Mouse (Mus musculus): ENCODE measurements around the gene Pip4k2b. TPM values are rescaled to one million over a fixed set of nuclear protein-coding genes. Genes with fewer than 3 reads are reported as not detected.

The Pip4k2b gene
- polyA plus RNA-seq, 1 experiment from 2014 or later: 1.2 TPM

GRCm38 (mm10) chr11:97677381-97677780, 67.1 kb downstream of the Pip4k2b start:
- Histone ChIP-seq H3K4me1 (ENCODE audit: control insufficient read depth, insufficient read depth, low read length) (peaks cover 7% of the 10 kb centered on the region), H3K27me3 (ENCODE audit: control insufficient read depth, insufficient read depth, low read length) (no peaks in the 10 kb centered on the region), H3K4me2 (no peak overlapping the region), H3K9ac (ENCODE audit: low read depth, low read length) (no peak overlapping the region), H3K4me3 (ENCODE audit: low read depth, low read length) (no peak overlapping the region), H3K9me3 (replicated peaks; ENCODE audit: control insufficient read depth, low read length) (no peaks in the 10 kb centered on the region), H3K27ac (ENCODE audit: low read depth, low read length) (no peak overlapping the region), H3K36me3 (ENCODE audit: control insufficient read depth, insufficient read depth, low read length) (peaks cover 51% of the 10 kb centered on the region)
- WGBS (ENCODE audit: insufficient replicate concordance): 79% methylated on average over 15 of the region's 15 CpGs
- ATAC-seq (replicated peaks; ENCODE audit: insufficient number of reproducible peaks, low FRiP score, low TSS enrichment): no peak

DNA sequence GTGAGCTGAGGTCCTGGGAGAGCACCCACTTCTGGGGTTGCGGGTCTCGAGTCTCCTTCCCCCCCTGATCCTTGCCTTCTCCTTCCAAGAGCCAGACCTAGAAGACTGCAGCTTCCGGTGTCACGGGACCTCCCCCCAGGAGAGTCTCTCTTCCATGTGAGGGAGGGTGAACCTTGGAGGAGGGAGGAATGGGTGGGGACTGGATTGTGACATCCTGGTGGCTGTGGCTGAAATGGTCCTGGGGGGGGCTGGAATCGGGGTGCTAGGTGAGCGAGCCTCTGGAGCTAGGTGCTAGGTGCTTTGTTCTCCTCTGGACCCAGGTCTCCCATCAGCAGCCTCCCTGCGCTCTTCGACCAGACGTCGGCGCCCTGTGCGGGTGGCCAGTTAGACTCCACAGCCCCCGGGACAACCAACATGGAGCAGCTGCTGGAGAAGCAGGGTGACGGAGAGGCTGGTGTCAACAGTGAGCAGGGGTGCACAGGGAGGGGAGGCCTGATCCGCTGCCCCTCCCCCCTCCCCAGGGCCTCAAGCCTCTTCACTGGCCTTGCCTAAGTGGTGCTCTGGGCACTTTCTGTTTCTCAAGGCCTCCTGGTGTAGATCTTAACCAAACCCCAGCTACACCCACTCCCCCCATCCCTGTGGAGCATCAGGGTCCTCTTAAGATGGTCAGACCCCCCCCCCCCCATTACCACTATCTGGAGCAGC, 68.3 kb downstream of the Pip4k2b start:
- Histone ChIP-seq H3K4me2 (no peak overlapping the region), H3K4me1 (ENCODE audit: control insufficient read depth, insufficient read depth, low read length) (peaks cover 4% of the 10 kb centered on the region), H3K27ac (ENCODE audit: low read depth, low read length) (no peak overlapping the region), H3K27me3 (ENCODE audit: control insufficient read depth, insufficient read depth, low read length) (no peaks in the 10 kb centered on the region), H3K36me3 (ENCODE audit: control insufficient read depth, insufficient read depth, low read length) (peaks cover 53% of the 10 kb centered on the region), H3K9me3 (replicated peaks; ENCODE audit: control insufficient read depth, low read length) (no peaks in the 10 kb centered on the region), H3K9ac (ENCODE audit: low read depth, low read length) (no peak overlapping the region), H3K4me3 (ENCODE audit: low read depth, low read length) (no peak overlapping the region)
- ATAC-seq (replicated peaks; ENCODE audit: insufficient number of reproducible peaks, low FRiP score, low TSS enrichment): no peak
- 63% methylated on average over 15 of the region's 15 CpGs for WGBS (ENCODE audit: insufficient replicate concordance)

DNA sequence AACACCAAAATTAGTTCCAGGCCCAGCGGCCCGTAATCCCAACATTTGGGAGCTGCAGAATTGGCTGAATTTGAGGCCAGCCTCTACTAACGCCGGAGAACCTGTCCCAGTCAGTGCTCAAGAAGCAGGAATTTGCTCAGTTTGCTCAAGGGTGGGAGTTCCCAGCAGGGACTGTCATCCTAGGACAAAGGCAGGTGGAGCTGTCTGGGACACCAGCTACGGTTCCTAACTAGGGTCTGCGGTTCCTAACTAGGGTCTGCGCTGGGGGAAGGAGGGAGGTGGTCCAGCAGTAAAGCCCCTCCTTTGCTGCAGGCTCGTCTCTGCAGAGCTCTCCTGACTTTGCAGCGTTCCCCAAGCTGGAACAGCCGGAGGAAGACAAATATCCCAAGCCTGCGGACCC, 71.4 kb downstream of the Pip4k2b start:
- Histone ChIP-seq H3K9ac (ENCODE audit: low read depth, low read length) (no peak overlapping the region), H3K27ac (ENCODE audit: low read depth, low read length) (no peak overlapping the region), H3K27me3 (ENCODE audit: control insufficient read depth, insufficient read depth, low read length) (no peaks in the 10 kb centered on the region), H3K36me3 (ENCODE audit: control insufficient read depth, insufficient read depth, low read length) (peaks cover 52% of the 10 kb centered on the region), H3K4me1 (ENCODE audit: control insufficient read depth, insufficient read depth, low read length) (peaks cover 33% of the 10 kb centered on the region), H3K9me3 (replicated peaks; ENCODE audit: control insufficient read depth, low read length) (no peaks in the 10 kb centered on the region), H3K4me3 (ENCODE audit: low read depth, low read length) (no peak overlapping the region), H3K4me2 (no peak overlapping the region)
- no peak for ATAC-seq (replicated peaks; ENCODE audit: insufficient number of reproducible peaks, low FRiP score, low TSS enrichment)
- WGBS (ENCODE audit: insufficient replicate concordance): 87% methylated on average over 11 of the region's 11 CpGs

DNA sequence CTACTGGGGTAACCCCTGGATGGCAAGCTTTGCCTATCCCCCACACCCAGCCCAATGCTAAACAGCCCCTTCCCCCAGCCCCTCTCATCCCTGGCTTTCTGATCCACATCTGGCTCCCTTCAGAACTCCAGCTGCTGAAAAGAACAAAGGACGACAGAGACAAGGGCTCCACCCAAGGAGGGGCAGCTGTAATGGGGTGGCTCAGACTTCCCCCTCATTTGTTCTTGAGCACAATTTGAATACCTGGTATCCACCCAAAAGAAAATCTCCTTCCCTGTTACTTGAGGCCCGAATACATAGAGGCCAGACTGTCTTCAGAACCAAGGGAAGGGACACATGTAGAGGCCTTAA, 73.4 kb downstream of the Pip4k2b start:
- WGBS (ENCODE audit: insufficient replicate concordance): 55% methylated on average over 2 of the region's 2 CpGs
- H3K27me3 ChIP-seq (ENCODE audit: control insufficient read depth, insufficient read depth, low read length): no peaks in the 10 kb centered on the region
- H3K36me3 ChIP-seq (ENCODE audit: control insufficient read depth, insufficient read depth, low read length): peaks cover 45% of the 10 kb centered on the region

GRCm38 (mm10) chr11:97670234-97671176, 74.0 kb downstream of the Pip4k2b start:
- 0 out of 2 replicates have a peak, but pooled peaks have one; percentile 46 for ATAC-seq (replicated peaks; ENCODE audit: insufficient number of reproducible peaks, low FRiP score, low TSS enrichment)
- peak overlapping the region; percentile 7; the same call in 1 of the 2 replicates for H3K9ac ChIP-seq (ENCODE audit: low read depth, low read length)
- WGBS (ENCODE audit: insufficient replicate concordance): 28% methylated on average over 13 of the region's 13 CpGs
- peak overlapping the region; percentile 55 for H3K4me2 ChIP-seq
- H3K36me3 ChIP-seq (ENCODE audit: control insufficient read depth, insufficient read depth, low read length): peaks cover 47% of the 10 kb centered on the region
- no peaks in the 10 kb centered on the region for H3K27me3 ChIP-seq (ENCODE audit: control insufficient read depth, insufficient read depth, low read length)
- H3K27ac ChIP-seq (ENCODE audit: low read depth, low read length): peak overlapping the region; percentile 73
- H3K4me3 ChIP-seq (ENCODE audit: low read depth, low read length): peak overlapping the region; percentile 1; the same call in 1 of the 2 replicates
- H3K9me3 ChIP-seq (replicated peaks; ENCODE audit: control insufficient read depth, low read length): no peaks in the 10 kb centered on the region
- H3K4me1 ChIP-seq (ENCODE audit: control insufficient read depth, insufficient read depth, low read length): peaks cover 30% of the 10 kb centered on the region

More for the DNA sequence above, 73.4 kb downstream of the Pip4k2b start:
- no peaks in the 10 kb centered on the region for H3K9me3 ChIP-seq (replicated peaks; ENCODE audit: control insufficient read depth, low read length)
- H3K4me3 ChIP-seq (ENCODE audit: low read depth, low read length): no peak overlapping the region
- no peak overlapping the region for H3K4me2 ChIP-seq
- no peak for ATAC-seq (replicated peaks; ENCODE audit: insufficient number of reproducible peaks, low FRiP score, low TSS enrichment)
- peaks cover 34% of the 10 kb centered on the region for H3K4me1 ChIP-seq (ENCODE audit: control insufficient read depth, insufficient read depth, low read length)
- no peak overlapping the region for H3K27ac ChIP-seq (ENCODE audit: low read depth, low read length)
- H3K9ac ChIP-seq (ENCODE audit: low read depth, low read length): no peak overlapping the region

- 0 out of 2 replicates have a peak, but pooled peaks have one; percentile 41 for ATAC-seq (replicated peaks; ENCODE audit: insufficient number of reproducible peaks, low FRiP score, low TSS enrichment)
These were observed 74.7 kb downstream of the Pip4k2b start for GRCm38 (mm10) chr11:97669829-97670228.

GRCm38 (mm10) chr11:97669268-97669667, 75.2 kb downstream of the Pip4k2b start:
- Histone ChIP-seq H3K27ac (ENCODE audit: low read depth, low read length) (peak overlapping the region; percentile 73), H3K4me1 (ENCODE audit: control insufficient read depth, insufficient read depth, low read length) (peaks cover 35% of the 10 kb centered on the region), H3K27me3 (ENCODE audit: control insufficient read depth, insufficient read depth, low read length) (no peaks in the 10 kb centered on the region), H3K36me3 (ENCODE audit: control insufficient read depth, insufficient read depth, low read length) (peaks cover 42% of the 10 kb centered on the region), H3K4me3 (ENCODE audit: low read depth, low read length) (peak overlapping the region; percentile 8; the same call in 1 of the 2 replicates), H3K9ac (ENCODE audit: low read depth, low read length) (peak overlapping the region; percentile 58; the same call in 1 of the 2 replicates), H3K4me2 (peak overlapping the region; percentile 38), H3K9me3 (replicated peaks; ENCODE audit: control insufficient read depth, low read length) (no peaks in the 10 kb centered on the region)
- ATAC-seq (replicated peaks; ENCODE audit: insufficient number of reproducible peaks, low FRiP score, low TSS enrichment): no peak
- 40% methylated on average over 14 of the region's 15 CpGs for WGBS (ENCODE audit: insufficient replicate concordance)

More at GRCm38 (mm10) chr11:97669829-97670228, 74.7 kb downstream of the Pip4k2b start:
- Histone ChIP-seq H3K27me3 (ENCODE audit: control insufficient read depth, insufficient read depth, low read length) (no peaks in the 10 kb centered on the region), H3K9ac (ENCODE audit: low read depth, low read length) (peak overlapping the region; percentile 58; the same call in 1 of the 2 replicates), H3K9me3 (replicated peaks; ENCODE audit: control insufficient read depth, low read length) (no peaks in the 10 kb centered on the region), H3K36me3 (ENCODE audit: control insufficient read depth, insufficient read depth, low read length) (peaks cover 47% of the 10 kb centered on the region), H3K4me1 (ENCODE audit: control insufficient read depth, insufficient read depth, low read length) (peaks cover 32% of the 10 kb centered on the region), H3K27ac (ENCODE audit: low read depth, low read length) (peak overlapping the region; percentile 73), H3K4me3 (ENCODE audit: low read depth, low read length) (peak overlapping the region; percentile 8), H3K4me2 (peak overlapping the region; percentile 55)
- WGBS (ENCODE audit: insufficient replicate concordance): 15% methylated on average over 4 of the region's 6 CpGs

DNA sequence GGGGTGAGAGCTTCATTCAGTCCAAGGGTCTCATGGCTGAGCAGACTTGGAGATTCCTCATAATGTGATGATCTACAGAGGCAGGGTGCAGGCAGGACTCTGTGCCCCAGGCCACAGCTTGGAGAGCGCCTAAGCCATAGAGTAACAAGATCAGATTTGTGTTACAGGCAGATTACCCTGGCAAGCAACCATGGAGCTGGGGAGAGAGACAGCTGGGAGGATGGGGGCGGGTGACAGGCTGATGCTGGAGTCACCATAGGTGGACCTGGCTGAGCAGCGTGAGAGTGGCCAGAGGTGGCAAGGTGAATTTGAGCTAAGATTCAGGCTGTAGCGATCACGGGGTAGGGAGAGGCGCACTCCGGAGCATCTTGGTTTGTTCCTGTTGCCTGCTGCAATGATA, 76.3 kb downstream of the Pip4k2b start:
- ATAC-seq (replicated peaks; ENCODE audit: insufficient number of reproducible peaks, low FRiP score, low TSS enrichment): no peak
- Histone ChIP-seq H3K4me3 (ENCODE audit: low read depth, low read length) (no peak overlapping the region), H3K4me1 (ENCODE audit: control insufficient read depth, insufficient read depth, low read length) (peaks cover 35% of the 10 kb centered on the region), H3K36me3 (ENCODE audit: control insufficient read depth, insufficient read depth, low read length) (peaks cover 38% of the 10 kb centered on the region), H3K9me3 (replicated peaks; ENCODE audit: control insufficient read depth, low read length) (no peaks in the 10 kb centered on the region), H3K9ac (ENCODE audit: low read depth, low read length) (peak overlapping the region; percentile 58; the same call in 1 of the 2 replicates), H3K4me2 (no peak overlapping the region), H3K27me3 (ENCODE audit: control insufficient read depth, insufficient read depth, low read length) (no peaks in the 10 kb centered on the region), H3K27ac (ENCODE audit: low read depth, low read length) (no peak overlapping the region; the same call in 1 of the 2 replicates)
- 81% methylated on average over 7 of the region's 7 CpGs for WGBS (ENCODE audit: insufficient replicate concordance)

All from heart, embryonic 11.5 days (tissue).